Mouse (Mus musculus): Measurements from ENCODE around the gene Pter.
A peak's percentile ranks its signal among the peaks of the same experiment; 100 is the strongest.

Gene Pter

GRCm38 (mm10) chr2:12923804-12924591 lies at the start of gene Pter:
Gene Pter, plus strand, starts transcription at chr2:12924041.
- DNase-seq, result peak; percentile 95

GRCm38 (mm10) chr2:12874232-12874631 lies 49.6 kb upstream of the Pter start:
- no peak for DNase-seq

DNA sequence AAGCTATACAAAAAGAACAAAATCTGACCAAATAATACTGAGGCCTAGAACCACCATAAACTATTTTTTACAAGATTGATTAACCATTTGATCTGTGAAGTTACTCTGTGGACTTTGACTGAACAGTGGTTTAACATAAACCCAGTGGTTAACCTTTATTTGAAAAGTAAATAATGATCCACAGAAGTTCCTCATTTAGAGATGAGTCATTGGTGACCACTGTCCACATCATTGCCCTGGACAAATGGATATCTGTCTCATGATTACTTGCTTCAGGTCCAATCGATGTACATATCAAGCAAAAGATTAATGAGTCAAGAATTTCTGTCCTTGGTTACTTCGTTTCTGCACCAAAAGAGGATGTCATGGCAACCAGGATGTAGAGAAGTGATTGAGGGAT lies 44.3 kb upstream of the Pter start:
- no peak for DNase-seq

- DNase-seq, result no peak
These were observed 42.8 kb upstream of the Pter start for GRCm38 (mm10) chr2:12881009-12881408.

GRCm38 (mm10) chr2:12883276-12883914 lies 40.4 kb upstream of the Pter start:
- DNase-seq, result no peak

- no peak for DNase-seq
These were observed 36.8 kb upstream of the Pter start for GRCm38 (mm10) chr2:12887015-12887414.

DNA sequence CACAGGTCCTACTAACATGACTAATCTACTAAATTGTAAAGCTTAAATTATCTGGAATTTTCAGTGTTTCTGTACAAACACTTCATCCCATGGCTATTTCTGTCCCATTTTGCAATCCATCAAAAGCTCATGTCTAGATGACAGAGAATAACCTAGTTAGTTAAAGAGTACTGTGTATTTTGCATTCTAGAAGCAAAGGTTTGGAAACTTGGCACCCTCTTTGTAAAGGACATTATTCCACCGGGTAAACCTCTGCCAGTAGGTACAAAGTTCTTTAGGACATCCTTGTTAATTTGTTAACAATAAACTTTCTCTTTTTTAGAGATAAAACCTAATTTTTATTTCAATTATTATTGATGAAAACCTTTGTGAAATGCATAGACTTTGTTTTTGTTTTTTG lies 18.1 kb upstream of the Pter start:
- DNase-seq, result no peak

DNA sequence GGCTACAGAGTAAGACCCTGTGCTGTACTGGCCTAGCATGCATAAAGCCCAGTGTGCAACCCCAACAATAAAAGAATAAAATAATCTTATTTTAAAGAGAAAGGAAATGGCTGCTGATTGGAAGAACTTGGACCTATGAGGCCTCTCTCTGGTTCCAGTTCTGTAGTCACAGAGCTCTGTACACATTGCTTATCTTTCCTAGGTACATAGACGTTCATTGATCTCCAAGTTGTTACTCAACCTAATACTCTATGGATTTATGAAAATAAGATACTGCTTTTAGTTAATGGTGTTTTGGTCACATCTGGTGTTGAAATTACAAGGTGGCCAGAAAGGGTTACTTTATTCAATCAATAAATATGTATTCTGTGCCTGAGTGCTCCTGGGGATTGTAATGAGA lies 1.8 kb downstream of the Pter start:
- DNase-seq, result no peak

GRCm38 (mm10) chr2:12930338-12930737 lies 6.5 kb downstream of the Pter start:
- no peak for DNase-seq

GRCm38 (mm10) chr2:12933905-12934304 lies 10.1 kb downstream of the Pter start:
- DNase-seq, result no peak

DNA sequence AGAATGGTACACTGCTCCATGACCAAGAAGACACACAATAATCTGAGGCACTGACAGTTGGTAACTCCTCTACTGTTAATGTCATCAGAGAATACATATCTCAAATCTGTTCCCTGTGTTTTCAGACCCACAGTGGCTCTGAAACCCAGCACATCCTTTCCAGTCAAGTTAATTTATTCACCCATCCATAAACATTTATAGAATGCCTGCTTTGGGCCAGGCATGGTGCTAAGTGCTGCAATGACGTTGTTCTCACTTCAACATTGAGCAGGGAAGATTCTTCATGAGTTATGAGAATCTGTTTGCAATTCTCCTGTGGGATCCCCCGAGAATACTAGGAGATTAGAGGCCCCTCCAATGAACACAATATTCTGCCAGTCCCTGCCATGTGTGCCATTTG lies 11.4 kb downstream of the Pter start:
- DNase-seq, result no peak

GRCm38 (mm10) chr2:12937461-12938217 lies 13.8 kb downstream of the Pter start:
- DNase-seq, result no peak

DNA sequence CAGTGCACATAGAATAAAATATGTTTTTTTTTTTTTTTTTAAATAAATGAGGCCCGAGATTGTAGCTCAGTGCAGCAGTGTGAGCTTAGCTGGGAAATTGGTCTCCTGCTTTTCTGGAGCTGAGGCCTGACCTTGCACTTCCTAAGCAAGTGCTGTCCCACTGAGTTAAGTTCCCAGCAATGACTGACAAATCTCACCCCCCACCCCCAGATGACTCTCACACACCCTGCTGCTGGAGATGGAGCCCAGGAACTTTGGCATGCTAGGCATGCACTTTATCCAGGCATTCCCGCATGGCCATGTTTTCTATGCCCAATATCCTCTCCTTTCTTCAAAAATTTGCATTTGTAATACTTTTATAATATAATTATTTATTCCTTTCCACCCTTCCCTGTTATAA lies 14.8 kb downstream of the Pter start:
- no peak for DNase-seq

- DNase-seq, result no peak
These were observed 33.0 kb downstream of the Pter start for GRCm38 (mm10) chr2:12956703-12957424.

DNA sequence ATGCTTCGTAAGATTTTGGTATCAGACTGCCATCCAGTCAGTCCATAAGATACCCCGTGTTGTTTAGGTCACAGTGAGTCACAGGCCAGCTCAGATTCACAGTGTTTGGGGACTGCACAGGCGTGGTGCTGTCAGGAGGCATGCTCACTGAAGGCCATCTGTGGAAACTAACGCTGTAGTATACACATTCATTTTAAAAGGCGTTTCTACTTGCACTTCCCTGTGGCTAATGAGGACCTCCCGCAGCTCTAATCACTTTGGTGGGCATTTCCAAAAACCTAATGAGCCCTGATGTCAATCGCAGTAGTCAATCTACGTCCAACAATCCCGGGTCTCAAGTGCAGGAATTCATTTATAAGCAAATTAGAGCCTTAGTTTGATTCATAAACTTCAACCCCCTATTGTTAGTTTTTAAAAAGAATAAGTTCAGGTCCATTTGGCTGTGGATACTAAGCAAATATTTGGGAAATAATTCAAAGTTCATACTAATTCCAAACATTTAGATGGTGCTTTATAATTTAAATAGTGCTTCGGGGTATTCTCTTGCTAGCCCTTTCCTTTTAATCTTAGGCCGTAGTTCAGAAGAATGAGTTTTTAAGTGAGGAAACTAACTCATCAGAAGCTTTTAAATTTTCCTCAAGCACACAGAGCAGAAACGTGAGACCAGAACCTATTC lies 46.3 kb downstream of the Pter start:
- no peak for DNase-seq

DNA sequence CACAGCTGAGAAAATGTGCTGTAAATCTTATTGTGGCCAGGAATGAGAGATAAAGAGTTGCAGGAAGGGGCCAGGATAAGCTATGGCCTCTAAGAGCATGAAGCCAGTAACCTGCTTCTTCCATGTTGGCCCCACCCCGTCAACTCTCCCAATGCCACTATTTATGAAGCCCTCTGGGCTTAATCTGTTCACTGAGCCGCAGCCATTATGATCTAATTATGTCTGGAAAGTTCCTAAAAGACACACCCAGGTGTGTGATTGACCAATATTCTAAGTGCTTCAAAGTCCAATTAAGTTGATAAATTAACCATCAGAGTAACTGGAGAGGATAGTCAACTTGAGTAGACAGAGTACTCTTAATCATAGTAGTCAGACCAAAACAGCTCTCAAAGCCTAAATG lies 49.9 kb downstream of the Pter start:
- DNase-seq, result no peak

- no peak for DNase-seq
These were observed 53.5 kb downstream of the Pter start for GRCm38 (mm10) chr2:12977367-12977766.

DNA sequence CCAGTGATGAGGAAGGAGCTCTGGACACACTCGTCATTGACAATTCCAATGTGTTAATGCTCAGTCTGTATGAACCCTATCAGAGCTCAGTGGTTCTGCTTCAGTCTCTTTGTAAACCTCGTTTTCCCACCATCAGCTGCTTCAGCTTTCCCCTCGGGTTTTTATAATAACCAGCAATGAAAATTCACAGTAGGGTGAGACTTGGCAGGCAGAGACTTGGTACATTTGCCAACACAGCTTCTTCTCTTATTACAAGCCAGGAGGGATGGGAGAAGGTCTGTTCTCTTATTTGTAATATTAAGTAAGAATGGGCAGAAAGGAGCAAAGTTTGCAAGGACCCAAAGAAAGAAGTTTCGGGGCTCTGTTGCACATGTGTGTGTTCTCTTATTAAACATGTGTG lies 54.9 kb downstream of the Pter start:
- no peak for DNase-seq

DNA sequence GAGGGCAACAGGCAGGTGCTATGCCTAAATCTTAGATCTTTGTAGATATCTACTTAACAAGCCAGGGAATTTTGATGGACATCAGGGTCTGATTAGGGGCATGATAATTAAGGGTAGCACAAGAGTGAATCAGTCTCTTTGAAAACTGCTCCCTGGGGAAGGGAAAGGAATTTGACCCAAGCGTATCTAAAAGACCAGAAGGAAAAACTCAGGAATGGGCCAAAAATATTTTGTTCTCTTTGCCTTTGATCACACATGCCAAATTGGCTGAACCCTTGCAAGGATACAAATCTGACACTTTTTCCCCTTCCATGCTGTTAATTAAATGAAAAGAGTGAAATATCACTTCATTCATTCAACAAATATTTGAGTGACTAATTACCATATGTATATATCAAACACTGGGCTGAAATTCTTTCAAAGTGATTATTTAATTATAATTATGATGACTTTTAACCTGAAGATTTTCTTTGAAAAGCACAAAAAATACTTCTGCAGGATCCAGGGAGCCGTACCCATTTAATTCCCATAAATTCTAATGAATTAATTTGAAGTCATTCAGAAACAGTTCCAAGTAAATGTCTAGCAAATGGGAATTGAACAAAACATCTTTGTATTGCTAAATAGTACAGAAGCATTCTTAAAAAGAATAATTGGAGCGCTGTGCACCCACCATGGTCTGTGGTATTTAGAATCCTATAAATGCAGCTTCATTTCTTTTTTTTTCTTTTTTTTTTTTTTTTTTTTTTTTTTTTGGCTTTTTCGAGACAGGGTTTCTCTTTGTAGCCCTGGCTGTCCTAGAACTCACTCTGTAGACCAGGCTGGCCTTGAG lies 61.3 kb downstream of the Pter start:
- no peak for DNase-seq

- DNase-seq, result no peak
These were observed 76.2 kb downstream of the Pter start for GRCm38 (mm10) chr2:13000026-13000425.

DNA sequence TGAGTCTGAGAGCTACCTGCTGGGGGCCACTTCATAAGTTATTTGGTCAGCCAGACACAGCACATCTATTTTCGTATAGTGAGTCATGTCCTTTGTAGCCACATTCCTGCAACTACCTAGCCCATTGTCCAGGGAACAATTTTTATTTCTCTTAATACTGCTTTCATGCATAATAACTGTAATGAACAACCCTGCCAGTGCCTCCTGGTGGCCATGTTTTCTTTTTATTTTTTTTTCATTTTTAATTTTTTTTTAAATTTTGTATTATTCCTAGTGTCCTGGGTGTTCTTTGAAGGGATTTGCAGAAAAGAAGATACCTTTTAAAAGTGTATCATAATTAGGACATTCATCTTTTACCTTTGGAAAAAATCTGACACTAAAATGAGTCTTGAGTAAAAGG lies 84.6 kb downstream of the Pter start:
- no peak for DNase-seq
